Mouse (Mus musculus) liver, embryonic 14.5 days (tissue): Measurements from ENCODE around the gene Cacng1. TPM values are rescaled to one million over a fixed set of nuclear protein-coding genes. Genes with fewer than 3 reads are reported as not detected.

Source experiments
- ATAC-seq: fragments of 200-750 bp; cut with Nextera tagmentation; 2 replicates; pipeline ENCODE4 v1.8.0; 2017; ENCODE audit warnings: moderate number of reproducible peaks, mild to moderate bottlenecking, moderate library complexity; ENCODE audit not compliant: insufficient read depth
- DNase-seq, 3 experiments: peaks; one replicate each; pipeline ENCODE4 v3.0.0-alpha.2; 2012 to 2013; ENCODE audit warnings: low read depth in 3 of 3, low spot score in 3 of 3
- H3K27ac ChIP-seq: fragments of 300-500 bp; sonication (generic); 2 replicates; pipeline ENCODE4 v1.5.1; 2014; ENCODE audit warnings: moderate library complexity, mild to moderate bottlenecking, control low read depth, inconsistent platforms
- H3K27me3 ChIP-seq: fragments of 300-500 bp; sonication (generic); 2 replicates; pipeline ENCODE4 v1.6.1; 2014; ENCODE audit warnings: mild to moderate bottlenecking, low read length, moderate library complexity; ENCODE audit not compliant: control insufficient read depth, insufficient read depth
- H3K36me3 ChIP-seq: fragments of 300-500 bp; sonication (generic); replicated peaks from 2 replicates; pipeline ENCODE4 v1.6.1; 2014; ENCODE audit warnings: low read depth; ENCODE audit not compliant: control insufficient read depth, insufficient read depth
- H3K4me1 ChIP-seq, 2 experiments: fragments of 200-500 bp in 1 of 2; fragments of 300-500 bp in 1 of 2; sonication (generic) in 1 of 2; replicated peaks; 2 replicates each; pipeline ENCODE4 v1.6.1; 2012 to 2014; ENCODE audit warnings: antibody characterized with exemption in 1 of 2, inconsistent platforms in 1 of 2, low read length in 1 of 2; ENCODE audit not compliant: control insufficient read depth in 2 of 2, insufficient read depth in 2 of 2
- H3K4me2 ChIP-seq: fragments of 300-500 bp; sonication (generic); 2 replicates; pipeline ENCODE4 v1.6.1; 2014; ENCODE audit warnings: low read depth, mild to moderate bottlenecking, control low read depth, moderate library complexity
- H3K4me3 ChIP-seq, 2 experiments: fragments of 200-500 bp in 1 of 2; fragments of 300-500 bp in 1 of 2; sonication (generic) in 1 of 2; 2 replicates each; pipeline ENCODE4 v1.5.1; 2012 to 2014; ENCODE audit warnings: low read depth in 2 of 2, low read length in 2 of 2, mild to moderate bottlenecking in 2 of 2, control low read depth in 1 of 2, inconsistent platforms in 1 of 2, moderate library complexity in 1 of 2; ENCODE audit not compliant: insufficient read depth in 1 of 2
- H3K9ac ChIP-seq: fragments of 300-500 bp; sonication (generic); replicated peaks from 2 replicates; pipeline ENCODE4 v1.6.1; 2014; ENCODE audit warnings: mild to moderate bottlenecking, control low read depth, moderate library complexity
- H3K9me3 ChIP-seq: fragments of 300-500 bp; sonication (generic); 2 replicates; pipeline ENCODE4 v1.6.1; 2016; ENCODE audit warnings: low read length, mixed read lengths; ENCODE audit not compliant: control insufficient read depth
- CTCF ChIP-seq: IDR thresholded peaks from 2 replicates; pipeline ENCODE4 v1.5.1; 2016; ENCODE audit warnings: antibody characterized with exemption, low read depth, control low read depth
- EP300 ChIP-seq: IDR thresholded peaks from 2 replicates; pipeline ENCODE4 v1.6.1; 2016; ENCODE audit warnings: antibody characterized with exemption, low read depth
- WGBS: fragments of 180-500 bp; shearing (Covaris S2); extraction: QIAGEN DNeasy Blood & Tissue Kit; methylation state at CpG from one replicate; pipeline ENCODE4 v1.1.7; 2014; ENCODE audit not compliant: insufficient replicate concordance; 5-methylcytosine and 5-hydroxymethylcytosine counted together
- polyA plus RNA-seq, 2 experiments: library from polyadenylated mRNA; depleted of rRNA in 1 of 2; stranded (reverse) in 1 of 2; unstranded in 1 of 2; fragments of >200 nt; fragmentation: Nextera tagmentation in 1 of 2; extraction: Ambion mirVana in 1 of 2; gene quantifications; 2 replicates each; pipeline versions ENCODE4 v1.2.1 to v1.2.3; 2012 to 2014

Cacng1 gene
- polyA plus RNA-seq, 2 experiments = not detected

DNA sequence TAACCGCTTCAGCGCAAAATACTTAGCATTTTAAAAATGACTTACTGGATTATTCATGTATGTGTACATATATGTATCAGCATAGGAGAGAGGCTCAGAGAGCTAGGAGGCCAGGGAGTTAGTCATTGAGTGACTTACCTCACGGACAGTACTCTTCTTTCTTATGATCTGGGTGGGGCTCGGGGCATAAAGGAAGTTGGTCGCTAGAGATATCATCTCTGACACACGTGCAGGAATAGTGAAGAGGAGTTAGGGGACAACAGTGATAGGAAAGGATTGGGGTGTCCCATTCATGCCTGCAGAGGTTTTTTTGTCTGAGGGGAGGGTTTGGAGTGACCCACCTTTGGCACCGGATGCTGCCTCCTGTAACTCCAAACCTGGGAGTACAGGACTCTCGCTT is 8.3 kb upstream of the Cacng1 start:
- H3K9me3 ChIP-seq = no peaks in the 10 kb centered on the region
- no peaks in the 10 kb centered on the region for H3K4me1 ChIP-seq
- no peak overlapping the region for H3K27ac ChIP-seq
- 58% methylated on average over 8 of the region's 8 CpGs for WGBS
- H3K36me3 ChIP-seq = no peaks in the 10 kb centered on the region
- no peak overlapping the region for H3K9ac ChIP-seq
- no peak overlapping the region for H3K4me3 ChIP-seq
- H3K4me2 ChIP-seq = no peak overlapping the region
- no peak for ATAC-seq
- no peak for TF ChIP-seq CTCF
- TF ChIP-seq EP300 = no peak
- H3K27me3 ChIP-seq = no peaks in the 10 kb centered on the region
- no peak for DNase-seq

DNA sequence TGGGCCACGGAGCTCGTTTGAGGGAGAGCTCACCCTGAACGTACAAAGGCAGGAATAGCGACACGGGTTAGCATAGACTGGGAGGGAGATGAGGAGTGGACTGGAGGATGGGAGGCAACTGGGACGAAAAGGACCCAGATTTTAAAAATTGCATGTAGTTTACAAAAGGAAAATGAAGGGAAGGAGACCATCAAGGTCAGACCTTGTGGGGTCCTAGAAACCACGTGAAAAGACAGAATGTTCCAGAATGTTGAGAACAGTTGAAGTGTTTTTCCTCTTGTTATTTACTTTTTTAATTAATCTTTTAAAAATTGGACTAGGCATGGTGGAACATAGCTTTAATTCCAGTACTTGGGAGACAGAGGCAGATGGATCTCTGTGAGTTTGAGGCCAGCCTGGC is 4.7 kb upstream of the Cacng1 start:
- no peak for ATAC-seq
- no peak overlapping the region for H3K9ac ChIP-seq
- no peaks in the 10 kb centered on the region for H3K4me1 ChIP-seq
- H3K4me3 ChIP-seq = no peak overlapping the region
- H3K27ac ChIP-seq = no peak overlapping the region
- H3K36me3 ChIP-seq = no peaks in the 10 kb centered on the region
- H3K4me2 ChIP-seq = no peak overlapping the region
- no peaks in the 10 kb centered on the region for H3K9me3 ChIP-seq
- WGBS = 60% methylated on average over 7 of the region's 7 CpGs
- no peak for DNase-seq
- H3K27me3 ChIP-seq = no peaks in the 10 kb centered on the region
- no peak for TF ChIP-seq CTCF
- TF ChIP-seq EP300 = no peak

DNA sequence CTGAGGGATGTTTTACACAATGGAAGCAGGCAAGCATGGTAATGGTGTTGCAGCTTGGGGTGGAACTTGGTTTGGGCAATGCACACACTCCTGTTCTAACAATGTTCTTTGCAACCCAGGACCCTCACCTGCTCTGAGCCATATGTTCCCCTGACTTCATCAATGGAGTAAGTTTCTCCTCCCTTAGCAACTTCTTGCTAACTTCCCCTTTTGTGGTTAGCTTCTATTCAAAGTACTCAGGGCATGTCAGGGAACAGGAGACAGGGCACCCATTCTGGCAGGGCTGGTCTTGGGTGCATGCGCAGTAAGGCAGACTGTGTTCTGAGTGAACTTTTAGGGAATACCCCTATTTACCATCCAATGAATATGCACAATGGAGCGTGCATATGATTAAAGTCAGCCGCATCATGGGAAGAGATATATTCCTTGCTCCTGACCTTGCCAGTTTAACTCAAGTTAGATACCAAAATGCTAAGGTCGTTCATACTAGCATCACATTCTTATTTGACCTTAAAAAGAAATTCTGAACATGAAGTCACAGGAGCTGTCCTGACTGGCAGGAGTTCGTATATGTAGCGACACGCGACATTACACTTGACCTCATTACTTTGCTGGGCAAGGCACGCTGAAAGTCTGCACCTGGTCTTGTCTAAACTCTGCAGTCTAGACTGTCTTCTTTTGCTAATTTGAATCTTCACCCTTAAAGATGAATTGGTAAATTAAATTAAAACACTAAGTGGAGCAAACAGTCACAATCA is 4.1 kb upstream of the Cacng1 start:
- no peaks in the 10 kb centered on the region for H3K9me3 ChIP-seq
- WGBS = 64% methylated on average over 9 of the region's 9 CpGs
- TF ChIP-seq EP300 (no peak), CTCF (no peak)
- H3K4me3 ChIP-seq = no peak overlapping the region
- DNase-seq (no peak), ATAC-seq (no peak)
- H3K4me1 ChIP-seq = no peaks in the 10 kb centered on the region
- H3K9ac ChIP-seq = no peak overlapping the region
- no peaks in the 10 kb centered on the region for H3K27me3 ChIP-seq
- H3K27ac ChIP-seq = no peak overlapping the region
- no peaks in the 10 kb centered on the region for H3K36me3 ChIP-seq
- H3K4me2 ChIP-seq = no peak overlapping the region

DNA sequence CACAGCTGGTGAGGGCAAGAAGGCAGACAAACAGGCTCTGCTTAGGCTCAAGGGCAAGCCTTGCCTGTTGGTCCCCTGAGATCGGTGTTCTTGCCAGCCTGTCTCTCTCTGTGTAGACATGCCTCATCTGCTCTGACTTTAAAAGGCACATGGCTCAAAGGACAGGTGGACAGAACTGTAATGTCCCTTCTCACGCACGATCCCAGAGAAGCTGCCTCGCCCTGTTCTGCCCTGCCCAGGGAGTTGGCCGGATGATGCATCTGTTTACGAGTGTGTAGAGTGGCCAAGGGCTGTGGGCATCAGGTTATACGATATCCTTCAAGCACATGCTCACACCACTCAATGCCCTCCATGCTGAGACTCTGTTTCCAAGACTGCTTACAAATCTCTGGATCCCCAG is 2.0 kb downstream of the Cacng1 start:
- Histone ChIP-seq H3K36me3 (no peaks in the 10 kb centered on the region), H3K9ac (no peak overlapping the region), H3K4me3 (no peak overlapping the region), H3K27me3 (no peaks in the 10 kb centered on the region), H3K9me3 (no peaks in the 10 kb centered on the region), H3K4me1 (no peaks in the 10 kb centered on the region), H3K4me2 (no peak overlapping the region), H3K27ac (no peak overlapping the region)
- 69% methylated on average over 7 of the region's 7 CpGs for WGBS
- ATAC-seq = no peak
- no peak for DNase-seq
- no peak for TF ChIP-seq EP300
- TF ChIP-seq CTCF = no peak

DNA sequence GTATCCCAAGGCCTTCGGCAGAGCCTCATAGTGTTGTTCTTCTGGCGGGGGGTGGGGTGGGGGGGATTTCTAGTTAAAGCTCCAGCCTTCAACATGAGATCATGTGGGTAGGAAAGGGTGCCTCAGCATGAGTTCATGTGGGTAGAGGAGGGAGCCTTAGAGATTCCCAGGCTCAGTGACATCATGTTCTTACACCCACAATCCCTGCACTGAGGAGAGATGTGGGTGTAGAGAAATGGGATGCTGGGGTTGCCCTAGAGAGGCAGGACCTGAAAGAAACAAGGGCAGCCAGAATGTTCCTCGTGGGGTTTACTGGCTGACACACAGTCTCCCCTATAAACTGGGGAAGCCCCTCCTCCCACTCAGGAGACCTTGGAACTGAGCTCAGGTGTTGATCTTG is 5.9 kb downstream of the Cacng1 start:
- Histone ChIP-seq H3K36me3 (no peaks in the 10 kb centered on the region), H3K4me1 (no peaks in the 10 kb centered on the region), H3K9me3 (no peaks in the 10 kb centered on the region), H3K4me3 (no peak overlapping the region), H3K27ac (no peak overlapping the region), H3K4me2 (no peak overlapping the region), H3K27me3 (no peaks in the 10 kb centered on the region), H3K9ac (no peak overlapping the region)
- ATAC-seq = no peak
- 44% methylated on average over 3 of the region's 3 CpGs for WGBS
- TF ChIP-seq EP300 (no peak), CTCF (no peak)
- no peak for DNase-seq
